ENCODE assay signal across 22 mouse cellular contexts in genomic region chr7:136136666-136137065, GRCm38 (mm10).
"Had no signal": no experiment of that assay in that cellular context is flagged by ENCODE, and none has a peak within 500 bp of the region (broad histone marks: within the 10 kb centered on the region; RNA-seq: fewer than 3 reads in every experiment).

No protein-coding gene starts in this region.

- H3K4me1 ChIP-seq: heart, embryonic 13.5 days; heart, embryonic 15.5 days; hindbrain, embryonic 15.5 days; kidney, embryonic 15.5 days; limb, embryonic 15.5 days had no signal

- DNase-seq: gastrocnemius, postnatal 14 days; gastrocnemius, postnatal 36 days; heart, adult 2 months; heart, postnatal 14 days; heart, postnatal 36 days; kidney, adult 11 months; kidney, adult 2 months; kidney, adult 9 months; kidney, postnatal 14 days; kidney, postnatal 36 days had no signal

- ATAC-seq: hindbrain, postnatal 0 days; intestine, embryonic 16.5 days had no signal

- H3K36me3 ChIP-seq: heart, embryonic 13.5 days; heart, embryonic 15.5 days; hindbrain, embryonic 13.5 days; hindbrain, embryonic 15.5 days; kidney, embryonic 15.5 days; limb, embryonic 13.5 days; limb, embryonic 15.5 days had no signal

- H3K9me3 ChIP-seq: heart, embryonic 13.5 days; heart, embryonic 15.5 days; hindbrain, embryonic 13.5 days; hindbrain, embryonic 15.5 days; kidney, embryonic 15.5 days; limb, embryonic 15.5 days had no signal

- H3K27me3 ChIP-seq: heart, embryonic 13.5 days; heart, embryonic 15.5 days; hindbrain, embryonic 15.5 days; kidney, embryonic 15.5 days; limb, embryonic 13.5 days; limb, embryonic 15.5 days had no signal

- H3K4me3 ChIP-seq: heart, adult 2 months; heart, embryonic 13.5 days; heart, embryonic 15.5 days; hindbrain, embryonic 13.5 days; hindbrain, embryonic 15.5 days; kidney, embryonic 15.5 days; left cerebral cortex, adult 2 months; limb, embryonic 13.5 days; limb, embryonic 15.5 days had no signal

- H3K27ac ChIP-seq: heart, adult 2 months; heart, embryonic 13.5 days; heart, embryonic 15.5 days; hindbrain, embryonic 13.5 days; hindbrain, embryonic 15.5 days; hindbrain, postnatal 0 days; kidney, embryonic 15.5 days; kidney, postnatal 0 days; left cerebral cortex, adult 2 months; limb, embryonic 13.5 days; limb, embryonic 15.5 days had no signal

- H3K9ac ChIP-seq: heart, embryonic 13.5 days; heart, embryonic 15.5 days; hindbrain, embryonic 13.5 days; hindbrain, embryonic 15.5 days; kidney, embryonic 15.5 days; limb, embryonic 13.5 days; limb, embryonic 15.5 days had no signal

- H3K4me2 ChIP-seq: heart, embryonic 11.5 days; heart, embryonic 13.5 days; heart, embryonic 15.5 days; hindbrain, embryonic 13.5 days; hindbrain, embryonic 15.5 days; kidney, embryonic 15.5 days; limb, embryonic 13.5 days; limb, embryonic 15.5 days had no signal
